Mouse (Mus musculus) adrenal gland, adult 8-10 months (tissue): ENCODE results near the gene Asphd1. TPM values are rescaled to one million over a fixed set of nuclear protein-coding genes. Genes with fewer than 3 reads are reported as not detected.

Experiments
- total RNA-seq, 4 experiments: library from RNA; stranded (reverse); gene quantifications; 2 replicates each; pipeline ENCODE4 v1.2.4; 2022

The Asphd1 gene
- total RNA-seq, 4 experiments from 2014 or later = 1.7 to 5.0 (median 3.7) TPM

Other genes starting within 250 kb of the Asphd1 start
- 10 to 100 TPM; 21.0 to 28.2 (median 25.0) TPM for gene Coro1a, start 241.8 kb downstream of the Asphd1 start, total RNA-seq
- 100 to 1,000 TPM; 117 to 195 (median 156) TPM for gene Mapk3, start 190.0 kb downstream of the Asphd1 start, total RNA-seq
- 1 to 10 TPM; 1.8 to 9.2 (median 5.6) TPM for gene Gdpd3, start 183.2 kb downstream of the Asphd1 start, total RNA-seq
- 100 to 1,000 TPM; 114 to 148 (median 125) TPM for gene Ypel3, start 172.6 kb downstream of the Asphd1 start, total RNA-seq
- under 1 TPM in 3 of 4 experiments, not detected in 1; 0.35 to 0.74 (median 0.56) TPM for gene Tbx6, start 168.1 kb downstream of the Asphd1 start, total RNA-seq
- gene Ppp4c, start 157.1 kb downstream of the Asphd1 start, total RNA-seq = 100 to 1,000 TPM in 1 of 4 experiments, 10 to 100 TPM in 3; 85.9 to 100 (median 94.9) TPM
- gene Fam57b, start 151.9 kb downstream of the Asphd1 start, total RNA-seq = 10 to 100 TPM in 3 of 4 experiments, 1 to 10 TPM in 1; 9.4 to 16.7 (median 13.8) TPM
- not detected for gene 4930451I11Rik, start 117.9 kb downstream of the Asphd1 start, total RNA-seq
- 1 to 10 TPM in 2 of 4 experiments, under 1 TPM in 2; 0.15 to 1.4 (median 1.1) TPM for gene Doc2a, start 102.2 kb downstream of the Asphd1 start, total RNA-seq
- 10 to 100 TPM in 3 of 4 experiments, 1 to 10 TPM in 1; 8.7 to 21.8 (median 15.2) TPM for gene Hirip3, start 87.6 kb downstream of the Asphd1 start, total RNA-seq
- 10 to 100 TPM; 42.7 to 56.2 (median 48.0) TPM for gene Ino80e, start 87.2 kb downstream of the Asphd1 start, total RNA-seq
- gene Taok2, start 64.9 kb downstream of the Asphd1 start, total RNA-seq = 100 to 1,000 TPM in 2 of 4 experiments, 10 to 100 TPM in 2; 68.1 to 117 (median 94.5) TPM
- 10 to 100 TPM; 29.4 to 48.6 (median 37.2) TPM for gene Tmem219, start 26.7 kb downstream of the Asphd1 start, total RNA-seq
- 10 to 100 TPM; 20.9 to 35.2 (median 33.6) TPM for gene Kctd13, start 20.7 kb downstream of the Asphd1 start, total RNA-seq
- 100 to 1,000 TPM in 3 of 4 experiments, 10 to 100 TPM in 1; 94.1 to 133 (median 117) TPM for gene Sez6l2, start 981 bp upstream of the Asphd1 start, total RNA-seq
- 100 to 1,000 TPM in 3 of 4 experiments, 10 to 100 TPM in 1; 99.2 to 107 (median 103) TPM for gene Cdipt, start 26.3 kb upstream of the Asphd1 start, total RNA-seq
- gene Cdiptos, start 26.5 kb upstream of the Asphd1 start, total RNA-seq = 1 to 10 TPM in 1 of 4 experiments, under 1 TPM in 3; 0.46 to 1.8 (median 0.71) TPM
- gene Mvp, start 65.0 kb upstream of the Asphd1 start, total RNA-seq = 100 to 1,000 TPM; 117 to 186 (median 125) TPM
- gene Pagr1b, start 66.9 kb upstream of the Asphd1 start, total RNA-seq = 1 to 10 TPM in 1 of 4 experiments, not detected in 3; 1.5 TPM
- gene Pagr1a, start 67.8 kb upstream of the Asphd1 start, total RNA-seq = 10 to 100 TPM in 3 of 4 experiments, 1 to 10 TPM in 1; 7.5 to 36.1 (median 14.3) TPM
- 10 to 100 TPM in 3 of 4 experiments, 1 to 10 TPM in 1; 5.5 to 40.3 (median 28.9) TPM for gene Gm42742, start 71.5 kb upstream of the Asphd1 start, total RNA-seq
- 1 to 10 TPM; 2.4 to 8.7 (median 6.4) TPM for gene Prrt2, start 71.6 kb upstream of the Asphd1 start, total RNA-seq
- 100 to 1,000 TPM in 3 of 4 experiments, 10 to 100 TPM in 1; 99.9 to 123 (median 111) TPM for gene Maz, start 77.5 kb upstream of the Asphd1 start, total RNA-seq
- 1 to 10 TPM; 1.5 to 3.6 (median 1.8) TPM for gene Kif22, start 92.9 kb upstream of the Asphd1 start, total RNA-seq
- not detected for gene Zg16, start 137.7 kb upstream of the Asphd1 start, total RNA-seq
- 1 to 10 TPM; 1.4 to 1.8 (median 1.5) TPM for gene AI467606, start 141.8 kb upstream of the Asphd1 start, total RNA-seq
- gene Qprt, start 172.6 kb upstream of the Asphd1 start, total RNA-seq = under 1 TPM; 0.12 to 0.83 (median 0.31) TPM
- gene Spn, start 188.2 kb upstream of the Asphd1 start, total RNA-seq = 1 to 10 TPM; 1.2 to 2.0 (median 1.7) TPM
- 10 to 100 TPM; 61.9 to 89.2 (median 70.0) TPM for gene Cd2bp2, start 246.5 kb upstream of the Asphd1 start, total RNA-seq